Mouse (Mus musculus): ENCODE data around the gene Abl1.

DNA sequence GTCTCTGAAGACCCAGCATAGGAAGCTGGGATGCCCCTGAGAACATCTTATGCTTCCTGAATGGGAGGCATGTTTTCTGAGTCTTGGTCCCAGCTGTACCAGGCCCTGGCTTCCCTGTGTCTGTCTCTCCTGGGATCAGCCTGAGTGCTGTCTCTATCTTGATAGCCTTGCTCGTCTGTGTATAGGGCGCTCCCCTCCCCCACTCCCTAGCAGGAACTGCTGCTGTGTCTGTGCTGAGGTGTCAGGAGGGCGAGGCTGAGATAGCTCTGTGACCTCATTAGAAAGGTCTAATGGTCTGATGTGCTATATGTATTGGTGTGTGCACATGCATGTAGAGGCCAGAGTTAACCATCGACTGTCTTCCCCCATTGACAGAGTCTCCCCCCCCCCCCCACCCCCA is 58.7 kb downstream of the Abl1 start:
- no peak for TF ChIP-seq CTCF (IDR thresholded peaks at IDR 0.05; ENCODE audit: control insufficient read depth, insufficient read depth, insufficient read length)
- TF ChIP-seq FOSL1 (IDR thresholded peaks at IDR 0.05; ENCODE audit: insufficient read depth, low read length, poor library complexity, severe bottlenecking): no peak
- no peak for TF ChIP-seq MYOG (IDR thresholded peaks at IDR 0.05; ENCODE audit: control insufficient read depth, extremely low read depth, insufficient read length)
- TF ChIP-seq USF1 (IDR thresholded peaks at IDR 0.05; ENCODE audit: low read depth): no peak
- no peak for TF ChIP-seq MAX (IDR thresholded peaks at IDR 0.05)
- no peak for TF ChIP-seq CEBPB (IDR thresholded peaks at IDR 0.05; ENCODE audit: low read depth)
- TF ChIP-seq MYOD1 (IDR thresholded peaks at IDR 0.05; ENCODE audit: control insufficient read depth, insufficient read length, low read depth): no peak

All from C2C12 (cell line).